Mouse (Mus musculus) ovary, postnatal 14 days (tissue): Measurements from ENCODE around the gene Tuba8.

ENCODE experiments used
- DNase-seq: peaks from one replicate; pipeline ENCODE4 v3.0.0; 2022; ENCODE audit warnings: low spot score

The Tuba8 gene

GRCm38 (mm10) chr6:121210149-121210925 lies at the start of gene Tuba8:
Gene Tuba8, plus strand, starts transcription at chr6:121210696.
- DNase-seq: peak; percentile 15

- DNase-seq: no peak
Observed at GRCm38 (mm10) chr6:121162616-121163015, 47.9 kb upstream of the Tuba8 start.

GRCm38 (mm10) chr6:121166098-121166552 lies 44.4 kb upstream of the Tuba8 start:
- no peak for DNase-seq

GRCm38 (mm10) chr6:121167381-121167975 lies 43.0 kb upstream of the Tuba8 start:
- DNase-seq: no peak

GRCm38 (mm10) chr6:121171102-121171501 lies 39.4 kb upstream of the Tuba8 start:
- no peak for DNase-seq

GRCm38 (mm10) chr6:121173471-121173870 lies 37.0 kb upstream of the Tuba8 start:
- no peak for DNase-seq

GRCm38 (mm10) chr6:121174761-121175160 lies 35.7 kb upstream of the Tuba8 start:
- no peak for DNase-seq

- DNase-seq: no peak
Observed at GRCm38 (mm10) chr6:121176011-121176730, 34.3 kb upstream of the Tuba8 start.

GRCm38 (mm10) chr6:121176731-121177098 lies 33.8 kb upstream of the Tuba8 start:
- DNase-seq: no peak

- DNase-seq: no peak
Observed at GRCm38 (mm10) chr6:121177118-121177708, 33.3 kb upstream of the Tuba8 start.

- peak; percentile 76 for DNase-seq
Observed at GRCm38 (mm10) chr6:121178700-121179358, 31.7 kb upstream of the Tuba8 start.

- no peak for DNase-seq
Observed at GRCm38 (mm10) chr6:121179846-121180245, 30.6 kb upstream of the Tuba8 start.

- DNase-seq: peak; percentile 82
Observed at GRCm38 (mm10) chr6:121183414-121184173, 26.9 kb upstream of the Tuba8 start, which contains the start of gene Pex26. Gene Pex26, plus strand, starts transcription at chr6:121183667.

- no peak for DNase-seq
Observed at GRCm38 (mm10) chr6:121184198-121185140, 26.0 kb upstream of the Tuba8 start.

- DNase-seq: no peak
Observed at GRCm38 (mm10) chr6:121185232-121185631, 25.3 kb upstream of the Tuba8 start.

- no peak for DNase-seq
Observed at GRCm38 (mm10) chr6:121191261-121192009, 19.1 kb upstream of the Tuba8 start.

GRCm38 (mm10) chr6:121194061-121194955 lies 16.2 kb upstream of the Tuba8 start:
- DNase-seq: no peak
